Mouse (Mus musculus): Measurements from ENCODE around the gene Rsrc1. TPM values are rescaled to one million over a fixed set of nuclear protein-coding genes. Genes with fewer than 3 reads are reported as not detected.
"Not testable (repeated sequence)": the region's sequence is repeated elsewhere in the genome, so short reads cannot be mapped to it uniquely, and the experiment has no call there.

Rsrc1 gene
- polyA plus RNA-seq, 1 experiment from 2014 or later: 33.8 TPM

- Histone ChIP-seq H3K4me1 (ENCODE audit: control insufficient read depth, insufficient read depth, low read length) (no peaks in the 10 kb centered on the region), H3K9me3 (replicated peaks; ENCODE audit: control insufficient read depth, low read length) (no peaks in the 10 kb centered on the region), H3K4me2 (no peak overlapping the region), H3K27me3 (ENCODE audit: control insufficient read depth, insufficient read depth, low read length) (no peaks in the 10 kb centered on the region), H3K4me3 (ENCODE audit: low read depth, low read length) (no peak overlapping the region), H3K27ac (ENCODE audit: low read depth, low read length) (no peak overlapping the region), H3K36me3 (ENCODE audit: control insufficient read depth, insufficient read depth, low read length) (no peaks in the 10 kb centered on the region), H3K9ac (ENCODE audit: low read depth, low read length) (no peak overlapping the region)
- 73% methylated on average over 2 of the region's 2 CpGs for WGBS (ENCODE audit: insufficient replicate concordance)
- ATAC-seq (replicated peaks; ENCODE audit: insufficient number of reproducible peaks, low FRiP score, low TSS enrichment): no peak
Measured at GRCm38 (mm10) chr3:67135749-67136375, 154.7 kb downstream of the Rsrc1 start.

GRCm38 (mm10) chr3:67144952-67145351, 163.8 kb downstream of the Rsrc1 start:
- no peak for ATAC-seq (replicated peaks; ENCODE audit: insufficient number of reproducible peaks, low FRiP score, low TSS enrichment)
- H3K4me2 ChIP-seq: no peak overlapping the region
- H3K9ac ChIP-seq (ENCODE audit: low read depth, low read length): no peak overlapping the region
- no peaks in the 10 kb centered on the region for H3K27me3 ChIP-seq (ENCODE audit: control insufficient read depth, insufficient read depth, low read length)
- WGBS (ENCODE audit: insufficient replicate concordance): 64% methylated on average over 2 of the region's 2 CpGs
- H3K4me1 ChIP-seq (ENCODE audit: control insufficient read depth, insufficient read depth, low read length): no peaks in the 10 kb centered on the region
- H3K36me3 ChIP-seq (ENCODE audit: control insufficient read depth, insufficient read depth, low read length): no peaks in the 10 kb centered on the region
- no peaks in the 10 kb centered on the region for H3K9me3 ChIP-seq (replicated peaks; ENCODE audit: control insufficient read depth, low read length)
- H3K4me3 ChIP-seq (ENCODE audit: low read depth, low read length): no peak overlapping the region
- H3K27ac ChIP-seq (ENCODE audit: low read depth, low read length): no peak overlapping the region

- Histone ChIP-seq H3K9me3 (replicated peaks; ENCODE audit: control insufficient read depth, low read length) (no peaks in the 10 kb centered on the region), H3K9ac (ENCODE audit: low read depth, low read length) (no peak overlapping the region), H3K4me3 (ENCODE audit: low read depth, low read length) (no peak overlapping the region), H3K4me1 (ENCODE audit: control insufficient read depth, insufficient read depth, low read length) (no peaks in the 10 kb centered on the region), H3K27ac (ENCODE audit: low read depth, low read length) (no peak overlapping the region), H3K36me3 (ENCODE audit: control insufficient read depth, insufficient read depth, low read length) (no peaks in the 10 kb centered on the region), H3K4me2 (no peak overlapping the region), H3K27me3 (ENCODE audit: control insufficient read depth, insufficient read depth, low read length) (no peaks in the 10 kb centered on the region)
- 91% methylated on average over 1 of the region's 1 CpGs for WGBS (ENCODE audit: insufficient replicate concordance)
- no peak for ATAC-seq (replicated peaks; ENCODE audit: insufficient number of reproducible peaks, low FRiP score, low TSS enrichment)
Measured at GRCm38 (mm10) chr3:67146280-67146679, 165.1 kb downstream of the Rsrc1 start.

GRCm38 (mm10) chr3:67147246-67147645, 166.1 kb downstream of the Rsrc1 start:
- Histone ChIP-seq H3K4me1 (ENCODE audit: control insufficient read depth, insufficient read depth, low read length) (no peaks in the 10 kb centered on the region), H3K9me3 (replicated peaks; ENCODE audit: control insufficient read depth, low read length) (no peaks in the 10 kb centered on the region), H3K9ac (ENCODE audit: low read depth, low read length) (no peak overlapping the region), H3K27me3 (ENCODE audit: control insufficient read depth, insufficient read depth, low read length) (no peaks in the 10 kb centered on the region), H3K4me2 (no peak overlapping the region), H3K36me3 (ENCODE audit: control insufficient read depth, insufficient read depth, low read length) (no peaks in the 10 kb centered on the region), H3K4me3 (ENCODE audit: low read depth, low read length) (no peak overlapping the region), H3K27ac (ENCODE audit: low read depth, low read length) (no peak overlapping the region)
- WGBS (ENCODE audit: insufficient replicate concordance): 76% methylated on average over 3 of the region's 3 CpGs
- no peak for ATAC-seq (replicated peaks; ENCODE audit: insufficient number of reproducible peaks, low FRiP score, low TSS enrichment)

- Histone ChIP-seq H3K4me2 (no peak overlapping the region), H3K27me3 (ENCODE audit: control insufficient read depth, insufficient read depth, low read length) (no peaks in the 10 kb centered on the region), H3K4me1 (ENCODE audit: control insufficient read depth, insufficient read depth, low read length) (no peaks in the 10 kb centered on the region), H3K36me3 (ENCODE audit: control insufficient read depth, insufficient read depth, low read length) (no peaks in the 10 kb centered on the region), H3K4me3 (ENCODE audit: low read depth, low read length) (no peak overlapping the region), H3K9me3 (replicated peaks; ENCODE audit: control insufficient read depth, low read length) (no peaks in the 10 kb centered on the region), H3K9ac (ENCODE audit: low read depth, low read length) (no peak overlapping the region), H3K27ac (ENCODE audit: low read depth, low read length) (no peak overlapping the region)
- ATAC-seq (replicated peaks; ENCODE audit: insufficient number of reproducible peaks, low FRiP score, low TSS enrichment): no peak
- 32% methylated on average over 3 of the region's 3 CpGs for WGBS (ENCODE audit: insufficient replicate concordance)
Measured at GRCm38 (mm10) chr3:67197179-67197578, 216.0 kb downstream of the Rsrc1 start.

GRCm38 (mm10) chr3:67213047-67213457, 231.9 kb downstream of the Rsrc1 start:
- Histone ChIP-seq H3K36me3 (ENCODE audit: control insufficient read depth, insufficient read depth, low read length) (no peaks in the 10 kb centered on the region), H3K9me3 (replicated peaks; ENCODE audit: control insufficient read depth, low read length) (no peaks in the 10 kb centered on the region), H3K4me1 (ENCODE audit: control insufficient read depth, insufficient read depth, low read length) (no peaks in the 10 kb centered on the region), H3K4me3 (ENCODE audit: low read depth, low read length) (no peak overlapping the region), H3K27me3 (ENCODE audit: control insufficient read depth, insufficient read depth, low read length) (no peaks in the 10 kb centered on the region), H3K27ac (ENCODE audit: low read depth, low read length) (no peak overlapping the region), H3K4me2 (no peak overlapping the region), H3K9ac (ENCODE audit: low read depth, low read length) (no peak overlapping the region)
- no peak for ATAC-seq (replicated peaks; ENCODE audit: insufficient number of reproducible peaks, low FRiP score, low TSS enrichment)
- WGBS (ENCODE audit: insufficient replicate concordance): 85% methylated on average over 1 of the region's 1 CpGs

- no peak for ATAC-seq (replicated peaks; ENCODE audit: insufficient number of reproducible peaks, low FRiP score, low TSS enrichment)
- no peak overlapping the region for H3K9ac ChIP-seq (ENCODE audit: low read depth, low read length)
- H3K4me2 ChIP-seq: no peak overlapping the region
- no peaks in the 10 kb centered on the region for H3K27me3 ChIP-seq (ENCODE audit: control insufficient read depth, insufficient read depth, low read length)
- H3K4me1 ChIP-seq (ENCODE audit: control insufficient read depth, insufficient read depth, low read length): no peaks in the 10 kb centered on the region
- no peaks in the 10 kb centered on the region for H3K36me3 ChIP-seq (ENCODE audit: control insufficient read depth, insufficient read depth, low read length)
- no peaks in the 10 kb centered on the region for H3K9me3 ChIP-seq (replicated peaks; ENCODE audit: control insufficient read depth, low read length)
- H3K4me3 ChIP-seq (ENCODE audit: low read depth, low read length): no peak overlapping the region
- H3K27ac ChIP-seq (ENCODE audit: low read depth, low read length): no peak overlapping the region
- 62% methylated on average over 3 of the region's 3 CpGs for WGBS (ENCODE audit: insufficient replicate concordance)
Measured at GRCm38 (mm10) chr3:67232617-67233241, 251.5 kb downstream of the Rsrc1 start.

GRCm38 (mm10) chr3:67242451-67242850, 261.3 kb downstream of the Rsrc1 start:
- not testable (repeated sequence) for H3K27ac ChIP-seq (ENCODE audit: low read depth, low read length); ATAC-seq (replicated peaks; ENCODE audit: insufficient number of reproducible peaks, low FRiP score, low TSS enrichment); H3K9ac ChIP-seq (ENCODE audit: low read depth, low read length); H3K27me3 ChIP-seq (ENCODE audit: control insufficient read depth, insufficient read depth, low read length); H3K36me3 ChIP-seq (ENCODE audit: control insufficient read depth, insufficient read depth, low read length); H3K9me3 ChIP-seq (replicated peaks; ENCODE audit: control insufficient read depth, low read length); H3K4me3 ChIP-seq (ENCODE audit: low read depth, low read length); H3K4me2 ChIP-seq; H3K4me1 ChIP-seq (ENCODE audit: control insufficient read depth, insufficient read depth, low read length)
- WGBS (ENCODE audit: insufficient replicate concordance): 86% methylated on average over 10 of the region's 10 CpGs

- H3K4me2 ChIP-seq: no peak overlapping the region
- WGBS (ENCODE audit: insufficient replicate concordance): 68% methylated on average over 3 of the region's 3 CpGs
- no peak overlapping the region for H3K27ac ChIP-seq (ENCODE audit: low read depth, low read length)
- H3K4me3 ChIP-seq (ENCODE audit: low read depth, low read length): no peak overlapping the region
- no peak for ATAC-seq (replicated peaks; ENCODE audit: insufficient number of reproducible peaks, low FRiP score, low TSS enrichment)
- no peaks in the 10 kb centered on the region for H3K4me1 ChIP-seq (ENCODE audit: control insufficient read depth, insufficient read depth, low read length)
- no peaks in the 10 kb centered on the region for H3K9me3 ChIP-seq (replicated peaks; ENCODE audit: control insufficient read depth, low read length)
- H3K36me3 ChIP-seq (ENCODE audit: control insufficient read depth, insufficient read depth, low read length): no peaks in the 10 kb centered on the region
- H3K27me3 ChIP-seq (ENCODE audit: control insufficient read depth, insufficient read depth, low read length): no peaks in the 10 kb centered on the region
- no peak overlapping the region for H3K9ac ChIP-seq (ENCODE audit: low read depth, low read length)
Measured at GRCm38 (mm10) chr3:67267448-67267847, 286.3 kb downstream of the Rsrc1 start.

Measured in heart, embryonic 11.5 days (tissue).